Mouse (Mus musculus) left cerebral cortex, postnatal 14 days (tissue): ENCODE measurements around the gene Kcnd3. TPM values are rescaled to one million over a fixed set of nuclear protein-coding genes. Genes with fewer than 3 reads are reported as not detected.

Experiments used
- DNase-seq, 2 experiments: peaks; one replicate each; pipeline ENCODE4 v3.0.0; 2021 to 2022; ENCODE audit warnings: low spot score in 2 of 2, mixed read lengths in 1 of 2
- intact Hi-C: fragments of 180-260 bp; cut with DNase I; formaldehyde crosslinking; loops from one replicate; pipeline ENCODE4 v1.15.1; 2025
- total RNA-seq, 2 experiments: library from RNA; stranded (reverse); gene quantifications; 2 replicates each; pipeline ENCODE4 v1.2.3; 2021

Gene Kcnd3
- total RNA-seq, 2 experiments from 2014 or later: 33.6 to 40.8 TPM

- DNase-seq: no peak
- intact Hi-C loops: no loop called here
These were observed 171.0 kb downstream of the Kcnd3 start for GRCm38 (mm10) chr3:105623137-105623536.

- no peak for DNase-seq
These were observed 173.8 kb downstream of the Kcnd3 start for GRCm38 (mm10) chr3:105625961-105626360.

GRCm38 (mm10) chr3:105627258-105627657 is 175.1 kb downstream of the Kcnd3 start:
- intact Hi-C loops: no loop called here

More at GRCm38 (mm10) chr3:105625961-105626360, 173.8 kb downstream of the Kcnd3 start:
- intact Hi-C loops: no loop called here

GRCm38 (mm10) chr3:105632296-105632695 is 180.2 kb downstream of the Kcnd3 start:
- intact Hi-C loops: no loop called here
- DNase-seq: no peak

More at GRCm38 (mm10) chr3:105627258-105627657, 175.1 kb downstream of the Kcnd3 start:
- DNase-seq: no peak

GRCm38 (mm10) chr3:105633021-105633420 is 180.9 kb downstream of the Kcnd3 start:
- no peak for DNase-seq
- intact Hi-C loops: no loop called here

- DNase-seq: peak in 1 of 2 experiments; percentile 46
- intact Hi-C loops: loop anchor here (5.0 kb wide), 1 partner anchor 190 kb away; the partner anchor contains the start of gene Kcnd3
These were observed 190.1 kb downstream of the Kcnd3 start for GRCm38 (mm10) chr3:105642186-105642585.

GRCm38 (mm10) chr3:105643566-105643965 is 191.4 kb downstream of the Kcnd3 start:
- DNase-seq: no peak
- intact Hi-C loops: loop anchor here (5.0 kb wide), 1 partner anchor 191 kb away; the partner anchor contains the start of gene Kcnd3

- no peak for DNase-seq
- intact Hi-C loops: no loop called here
These were observed 196.9 kb downstream of the Kcnd3 start for GRCm38 (mm10) chr3:105648889-105649567.

- no peak for DNase-seq
- intact Hi-C loops: loop anchor here (10.0 kb wide), 1 partner anchor 579 kb away; no protein-coding TSS in a partner anchor
These were observed 201.6 kb downstream of the Kcnd3 start for GRCm38 (mm10) chr3:105653544-105654380.

GRCm38 (mm10) chr3:105655031-105655585 is 203.0 kb downstream of the Kcnd3 start:
- intact Hi-C loops: loop anchor here (10.0 kb wide), 1 partner anchor 580 kb away; no protein-coding TSS in a partner anchor
- no peak for DNase-seq

GRCm38 (mm10) chr3:105660530-105660929 is 208.4 kb downstream of the Kcnd3 start:
- intact Hi-C loops: no loop called here

GRCm38 (mm10) chr3:105663043-105663442 is 210.9 kb downstream of the Kcnd3 start:
- no peak for DNase-seq
- intact Hi-C loops: no loop called here

More at GRCm38 (mm10) chr3:105660530-105660929, 208.4 kb downstream of the Kcnd3 start:
- no peak for DNase-seq

- no peak for DNase-seq
- intact Hi-C loops: no loop called here
These were observed 213.1 kb downstream of the Kcnd3 start for GRCm38 (mm10) chr3:105665105-105665765.

- DNase-seq: no peak
- intact Hi-C loops: no loop called here
These were observed 214.9 kb downstream of the Kcnd3 start for GRCm38 (mm10) chr3:105666996-105667523.

GRCm38 (mm10) chr3:105668161-105668560 is 216.0 kb downstream of the Kcnd3 start:
- DNase-seq: peak in 1 of 2 experiments; percentile 36
- intact Hi-C loops: no loop called here

GRCm38 (mm10) chr3:105669776-105670175 is 217.6 kb downstream of the Kcnd3 start:
- intact Hi-C loops: loop anchor here (5.0 kb wide), 1 partner anchor 233 kb away; no protein-coding TSS in a partner anchor

GRCm38 (mm10) chr3:105670801-105671200 is 218.7 kb downstream of the Kcnd3 start:
- intact Hi-C loops: loop anchor here (5.0 kb wide), 1 partner anchor 232 kb away; no protein-coding TSS in a partner anchor
- no peak for DNase-seq

More at GRCm38 (mm10) chr3:105669776-105670175, 217.6 kb downstream of the Kcnd3 start:
- no peak for DNase-seq

GRCm38 (mm10) chr3:105674595-105675218 is 222.6 kb downstream of the Kcnd3 start:
- peak; percentile 82 to 85 for DNase-seq
- intact Hi-C loops: loop anchor here (2.0 to 5.0 kb wide), 2 partner anchors 52 to 228 kb away; no protein-coding TSS in a partner anchor
